Mouse (Mus musculus) hindlimb bud, embryonic 11.5 days (tissue): ENCODE data around the gene Cd151.

Experiments used
- DNase-seq: peaks from one replicate; pipeline ENCODE4 v3.0.0-alpha.2; 2012; ENCODE audit warnings: low read depth, low spot score; ENCODE audit errors: extremely low spot score

Cd151 gene

DNA sequence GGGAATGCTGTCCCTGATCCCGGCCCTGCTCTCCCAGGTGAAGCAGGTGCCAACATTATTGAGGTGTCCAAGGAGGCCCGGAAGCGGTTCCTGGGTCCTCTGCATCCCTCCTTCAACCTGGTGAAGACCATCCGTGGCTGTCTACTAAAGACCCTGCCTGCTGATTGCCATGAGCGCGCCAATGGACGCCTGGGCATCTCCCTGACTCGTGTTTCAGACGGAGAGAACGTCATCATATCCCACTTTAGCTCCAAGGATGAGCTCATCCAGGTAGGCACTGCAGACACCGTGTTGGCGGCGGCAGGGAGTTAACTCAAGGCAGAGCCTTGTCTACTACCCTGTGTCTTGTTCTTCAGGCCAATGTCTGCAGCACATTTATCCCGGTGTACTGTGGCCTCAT is 10.0 kb upstream of the Cd151 start:
- DNase-seq = no peak

DNA sequence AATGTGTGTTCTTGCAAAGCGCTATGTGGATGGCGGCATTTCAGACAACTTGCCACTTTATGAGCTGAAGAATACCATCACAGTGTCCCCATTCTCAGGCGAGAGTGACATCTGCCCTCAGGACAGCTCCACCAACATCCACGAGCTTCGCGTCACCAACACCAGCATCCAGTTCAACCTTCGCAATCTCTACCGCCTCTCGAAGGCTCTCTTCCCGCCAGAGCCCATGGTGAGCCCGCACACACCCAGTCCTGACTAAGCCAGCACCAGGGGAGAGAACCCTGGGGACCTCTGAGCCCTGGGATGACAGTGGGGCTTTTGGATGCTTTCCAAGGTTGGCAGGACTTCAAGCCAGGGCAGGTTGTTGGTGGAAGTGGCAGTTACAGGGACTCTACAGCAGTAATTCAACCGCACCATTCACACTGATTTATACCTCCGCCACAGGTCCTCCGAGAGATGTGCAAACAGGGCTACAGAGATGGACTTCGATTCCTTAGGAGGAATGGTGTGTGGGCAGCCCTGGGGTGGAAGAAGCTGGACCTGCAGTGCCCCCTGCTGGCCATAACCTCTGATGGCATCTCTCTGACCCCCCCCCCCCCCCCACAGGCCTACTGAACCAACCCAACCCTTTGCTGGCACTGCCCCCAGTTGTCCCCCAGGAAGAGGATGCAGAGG is 9.1 kb upstream of the Cd151 start:
- no peak for DNase-seq

DNA sequence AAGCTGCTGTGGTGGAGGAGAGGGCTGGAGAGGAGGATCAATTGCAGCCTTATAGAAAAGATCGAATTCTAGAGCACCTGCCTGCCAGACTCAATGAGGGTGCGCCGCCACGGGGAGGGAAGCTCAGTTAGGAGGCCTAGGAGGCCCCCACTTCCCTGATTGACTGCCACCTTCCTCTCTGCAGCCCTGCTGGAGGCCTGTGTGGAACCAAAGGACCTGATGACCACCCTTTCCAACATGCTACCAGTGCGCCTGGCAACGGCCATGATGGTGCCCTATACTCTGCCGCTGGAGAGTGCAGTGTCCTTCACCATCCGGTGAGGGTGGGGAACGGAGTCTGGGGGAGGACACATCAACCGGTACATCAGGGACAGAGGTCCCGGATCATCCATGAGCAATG is 8.5 kb upstream of the Cd151 start:
- DNase-seq = no peak

GRCm38 (mm10) chr7:141459301-141459711 is 7.9 kb upstream of the Cd151 start:
- DNase-seq = no peak

- no peak for DNase-seq
Observed at GRCm38 (mm10) chr7:141460001-141460390, 7.2 kb upstream of the Cd151 start.

DNA sequence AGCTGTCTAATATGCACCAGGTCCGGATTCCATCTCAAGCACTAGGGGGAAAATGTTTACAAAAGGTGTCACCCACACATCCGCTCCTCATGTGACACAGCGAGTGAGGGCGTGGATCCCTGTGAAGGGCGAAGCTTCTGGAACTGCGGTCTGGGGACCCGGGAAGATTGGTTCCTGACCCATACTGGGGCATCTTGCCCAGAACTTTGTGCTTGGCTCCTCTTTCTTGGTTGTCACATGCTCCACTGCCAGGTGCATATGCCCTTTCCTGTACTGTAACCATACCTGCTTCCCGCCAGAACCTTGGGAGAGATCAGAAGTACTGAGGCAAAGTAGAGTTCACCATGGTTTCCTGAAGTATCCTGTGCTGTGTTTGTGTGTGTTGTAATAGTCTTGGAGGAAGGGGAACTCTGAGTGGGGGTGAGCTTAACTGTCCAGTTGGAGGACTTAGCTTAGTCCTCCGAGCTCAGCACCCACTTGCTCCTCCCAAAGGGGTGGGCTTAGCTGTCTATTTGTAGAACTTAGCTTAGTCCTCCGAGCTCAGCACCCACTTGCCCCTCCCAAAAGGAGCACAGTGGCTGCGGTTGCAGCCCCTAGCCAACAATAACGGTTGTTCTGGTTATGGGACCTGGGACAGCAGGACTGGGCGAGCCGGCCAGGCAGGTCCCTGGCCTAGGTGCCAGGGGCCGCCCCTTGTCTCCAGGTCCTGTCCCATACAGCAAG is 6.6 kb upstream of the Cd151 start, which contains the start of gene Cracr2b:
TSS of gene Cracr2b (plus strand) at position 704 of the 723 bp plus-strand sequence.
- DNase-seq = no peak

GRCm38 (mm10) chr7:141461521-141462332 is 5.5 kb upstream of the Cd151 start:
- DNase-seq = no peak

GRCm38 (mm10) chr7:141462333-141462821 is 4.8 kb upstream of the Cd151 start:
- DNase-seq = no peak

DNA sequence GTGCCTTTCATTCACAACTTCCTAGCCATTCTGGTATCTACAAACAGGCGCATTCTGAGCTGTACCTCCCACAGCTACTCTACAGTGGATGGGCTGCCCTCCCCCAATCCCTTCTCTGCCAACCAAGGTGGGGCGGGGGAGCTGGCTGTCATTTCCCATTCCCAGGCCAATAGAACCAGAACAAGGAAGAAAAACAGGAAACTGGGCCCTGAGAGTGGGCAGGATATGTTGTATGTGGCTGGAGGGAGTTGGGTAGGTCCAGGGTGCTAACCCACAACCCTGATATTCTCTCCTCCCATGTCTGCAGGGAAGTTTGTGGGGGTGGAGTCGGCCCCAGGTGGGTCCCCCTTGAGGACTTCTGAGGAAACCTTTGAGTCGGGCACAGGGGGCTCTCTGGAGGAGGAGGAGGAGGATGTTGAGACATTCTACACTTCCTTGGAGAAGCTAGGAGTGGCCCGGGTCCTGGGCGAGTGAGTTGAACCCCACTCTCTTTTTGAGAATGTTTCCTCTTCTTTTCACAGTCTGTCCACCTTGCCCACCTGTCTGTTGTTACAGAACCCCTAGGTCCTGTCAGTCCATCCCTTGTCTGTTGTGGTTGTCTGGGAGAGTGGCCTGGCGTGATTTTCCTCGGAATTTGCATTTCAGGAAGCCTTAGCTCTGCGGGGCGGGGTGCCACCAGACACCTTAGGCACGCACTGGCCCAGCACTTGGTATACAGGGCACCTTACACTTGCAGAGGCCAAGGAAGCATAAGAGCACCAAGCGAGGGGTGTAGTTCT is 3.2 kb upstream of the Cd151 start:
- DNase-seq = no peak

GRCm38 (mm10) chr7:141464603-141465201 is 2.5 kb upstream of the Cd151 start:
- no peak for DNase-seq

GRCm38 (mm10) chr7:141465388-141466044 is 1.7 kb upstream of the Cd151 start:
- DNase-seq = no peak

- DNase-seq = no peak
Observed at GRCm38 (mm10) chr7:141466045-141466394, 1.2 kb upstream of the Cd151 start.

- no peak for DNase-seq
Observed at GRCm38 (mm10) chr7:141466607-141467148, 514 bp upstream of the Cd151 start.

DNA sequence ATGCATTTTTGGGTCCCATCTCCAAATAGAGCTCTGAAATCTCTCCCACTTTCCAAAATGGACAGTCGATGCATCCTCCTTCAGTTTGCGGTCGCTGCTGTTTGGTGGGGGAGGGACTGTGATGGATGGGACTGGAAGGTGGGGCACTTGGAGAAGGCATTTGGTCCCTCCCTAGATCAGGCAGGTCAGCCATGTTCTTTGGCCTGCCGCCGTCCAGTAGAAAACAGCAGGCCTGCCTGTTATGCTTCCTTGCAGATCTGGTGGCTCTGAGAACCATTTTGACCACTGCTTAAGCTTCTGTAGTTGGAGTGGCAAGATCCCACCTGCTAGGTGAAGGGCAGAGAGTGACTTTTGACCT is 951 bp downstream of the Cd151 start:
- DNase-seq = no peak

- DNase-seq = no peak
Observed at GRCm38 (mm10) chr7:141468522-141469211, 1.5 kb downstream of the Cd151 start.

DNA sequence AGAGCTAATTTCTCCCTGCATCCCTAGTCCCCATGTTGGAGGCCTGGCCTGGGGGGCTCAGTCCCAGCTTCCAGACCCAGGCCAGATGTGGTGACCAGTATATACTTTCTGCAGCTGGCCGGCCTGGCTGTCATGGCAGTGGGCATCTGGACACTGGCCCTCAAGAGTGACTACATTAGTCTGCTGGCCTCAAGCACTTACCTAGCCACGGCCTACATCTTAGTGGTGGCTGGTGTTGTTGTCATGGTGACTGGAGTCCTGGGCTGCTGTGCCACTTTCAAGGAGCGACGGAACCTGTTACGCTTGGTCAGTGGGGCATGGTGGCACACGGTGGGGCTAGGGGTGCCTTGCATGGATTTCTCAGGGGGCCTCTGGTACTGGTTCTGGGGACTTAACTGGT is 2.2 kb downstream of the Cd151 start:
- no peak for DNase-seq

DNA sequence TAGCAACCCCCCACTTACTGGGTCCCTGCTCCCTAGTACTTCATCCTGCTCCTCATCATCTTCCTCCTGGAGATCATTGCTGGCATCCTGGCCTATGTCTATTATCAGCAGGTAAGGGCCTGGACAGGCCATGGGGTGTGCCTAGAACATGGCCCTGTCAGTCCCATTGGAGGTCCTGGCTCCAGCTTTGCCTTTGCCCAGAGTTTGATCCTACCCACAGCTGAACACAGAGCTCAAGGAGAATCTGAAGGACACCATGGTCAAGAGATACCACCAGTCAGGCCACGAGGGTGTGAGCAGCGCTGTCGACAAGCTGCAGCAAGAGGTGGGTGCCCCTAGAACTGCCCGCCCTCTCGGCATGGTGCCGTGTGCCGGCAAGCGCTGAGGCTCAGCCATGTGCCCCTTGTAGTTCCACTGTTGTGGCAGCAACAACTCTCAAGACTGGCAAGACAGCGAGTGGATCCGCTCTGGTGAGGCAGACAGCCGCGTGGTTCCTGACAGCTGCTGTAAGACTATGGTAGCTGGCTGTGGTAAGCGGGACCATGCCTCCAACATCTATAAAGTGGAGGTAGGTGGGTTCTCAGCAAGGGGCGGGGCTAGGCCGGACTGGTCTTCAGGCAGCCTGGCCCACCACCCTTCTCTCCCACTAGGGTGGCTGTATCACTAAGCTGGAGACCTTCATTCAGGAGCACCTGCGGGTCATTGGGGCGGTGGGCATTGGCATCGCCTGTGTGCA is 2.9 kb downstream of the Cd151 start:
- DNase-seq = no peak

DNA sequence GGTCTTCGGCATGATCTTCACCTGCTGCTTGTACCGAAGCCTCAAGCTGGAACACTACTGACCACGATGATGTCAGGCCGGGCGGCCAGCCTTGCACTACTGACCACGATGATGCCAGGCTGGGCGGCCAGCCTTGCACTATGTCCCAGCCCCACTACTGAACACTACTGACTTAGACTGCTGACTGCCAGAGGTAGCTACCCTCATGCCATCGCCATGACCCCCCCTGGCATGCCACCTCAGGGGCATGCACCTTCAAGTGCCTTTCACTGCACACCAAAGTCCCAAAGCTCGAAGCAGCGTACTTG is 3.4 kb downstream of the Cd151 start:
- no peak for DNase-seq

DNA sequence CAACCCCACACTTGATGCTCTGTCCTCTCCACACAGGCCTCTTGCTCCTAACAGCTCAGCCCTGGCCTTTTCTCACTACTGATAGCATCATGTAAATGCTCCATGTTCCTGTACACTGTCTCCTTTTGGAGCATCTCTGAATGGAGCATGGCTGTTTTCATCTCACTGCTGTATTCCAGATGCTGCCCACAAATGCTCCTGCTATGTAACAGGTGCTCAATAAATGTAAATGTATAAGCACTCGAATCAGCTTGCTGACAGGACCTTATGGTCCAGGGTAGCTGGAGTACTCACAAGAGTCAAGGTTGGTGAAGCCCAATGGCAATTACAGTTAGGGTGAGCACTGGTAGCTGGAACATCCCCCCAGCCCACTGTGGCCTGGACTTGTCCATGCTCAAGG is 4.0 kb downstream of the Cd151 start:
- no peak for DNase-seq
